Mouse (Mus musculus): Measurements from ENCODE around the gene Awat2. TPM values are rescaled to one million over a fixed set of nuclear protein-coding genes. Genes with fewer than 3 reads are reported as not detected.
"Not testable (repeated sequence)": the region's sequence is repeated elsewhere in the genome, so short reads cannot be mapped to it uniquely, and the experiment has no call there.

Gene Awat2
- not detected in 2 replicates for polyA plus RNA-seq (2012; ENCODE audit: insufficient read depth, insufficient read length, low replicate concordance, missing spikeins)

- not testable (repeated sequence) for H3K27ac ChIP-seq (ENCODE audit: insufficient read depth, low read depth, low read length); H3K4me3 ChIP-seq (ENCODE audit: insufficient read depth, low read depth, low read length); H3K4me1 ChIP-seq (ENCODE audit: control insufficient read depth, insufficient read depth, low read length)
- WGBS, result 91% methylated on average over 2 of the region's 2 CpGs
Measured at GRCm38 (mm10) chrX:100442617-100443016, at the start of gene Awat2. TSS of gene Awat2 (minus strand) at chrX:100442717.

DNA sequence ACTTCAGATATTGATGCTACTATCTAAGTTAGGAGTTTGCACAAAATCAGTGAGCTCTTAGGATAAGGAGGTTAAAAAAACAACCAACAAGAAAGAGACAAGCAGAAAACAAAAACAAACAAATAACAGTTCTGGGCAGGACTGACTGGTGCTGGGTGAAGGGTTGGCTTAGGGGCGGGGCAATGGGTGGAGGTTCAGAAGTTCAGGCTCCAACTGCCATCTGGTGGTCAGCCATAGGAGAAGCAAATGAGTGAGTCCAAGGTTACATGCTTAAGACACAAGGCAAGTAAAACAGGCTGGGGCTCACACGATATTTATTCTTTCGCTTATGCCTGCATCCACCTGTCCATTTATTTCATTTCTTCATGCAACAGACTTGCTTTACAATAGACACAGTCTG is 37.8 kb upstream of the Awat2 start:
- no peak overlapping the region for H3K27ac ChIP-seq (ENCODE audit: insufficient read depth, low read depth, low read length)
- H3K4me3 ChIP-seq (ENCODE audit: insufficient read depth, low read depth, low read length), result no peak overlapping the region
- TF ChIP-seq POLR2A (IDR thresholded peaks at IDR 0.05; ENCODE audit: insufficient read depth, low read depth, low read length) (no peak), CTCF (IDR thresholded peaks at IDR 0.05; ENCODE audit: insufficient read depth, low read depth, low read length) (peak; percentile 43; the same call in 1 of the 2 replicates)
- 0 out of 2 replicates have a peak, but pooled peaks cover 2% of the 10 kb centered on the region for H3K4me1 ChIP-seq (ENCODE audit: control insufficient read depth, insufficient read depth, low read length)
- WGBS, result 20% methylated on average over 3 of the region's 3 CpGs

DNA sequence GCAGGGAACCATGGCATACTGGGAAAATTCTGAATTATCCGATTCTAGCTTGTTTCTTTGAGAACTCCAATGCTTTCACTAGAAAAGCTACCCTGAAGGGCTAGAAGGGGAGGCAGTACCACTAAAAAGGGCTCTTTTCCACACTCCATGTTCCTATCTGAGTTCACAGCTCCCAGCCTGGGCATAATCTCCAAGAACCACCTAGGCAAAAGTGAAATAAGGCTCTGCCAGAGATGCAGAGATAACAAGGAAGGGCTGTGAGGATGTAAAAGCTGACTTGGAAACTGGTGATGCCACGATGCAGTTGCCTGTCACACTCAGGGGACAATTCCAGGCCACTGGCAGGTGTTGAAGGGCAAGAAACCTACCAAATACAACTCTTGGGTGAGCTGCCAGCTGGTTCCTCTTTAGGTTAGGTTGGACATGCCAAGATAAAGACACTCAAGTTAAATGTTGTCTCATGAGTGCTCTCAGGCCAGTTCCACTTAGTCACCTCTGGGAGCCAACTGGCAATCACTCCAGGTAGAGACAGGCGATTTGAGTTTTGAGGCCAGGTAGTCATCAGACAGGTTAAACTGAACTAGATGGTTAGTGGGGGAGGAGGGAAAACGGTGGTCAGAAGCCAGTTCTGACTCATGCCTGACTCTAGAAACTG is 33.2 kb upstream of the Awat2 start:
- 0 out of 2 replicates have a peak, but pooled peaks cover 2% of the 10 kb centered on the region for H3K4me1 ChIP-seq (ENCODE audit: control insufficient read depth, insufficient read depth, low read length)
- H3K4me3 ChIP-seq (ENCODE audit: insufficient read depth, low read depth, low read length), result no peak overlapping the region
- TF ChIP-seq POLR2A (IDR thresholded peaks at IDR 0.05; ENCODE audit: insufficient read depth, low read depth, low read length) (no peak), CTCF (IDR thresholded peaks at IDR 0.05; ENCODE audit: insufficient read depth, low read depth, low read length) (no peak)
- no peak overlapping the region for H3K27ac ChIP-seq (ENCODE audit: insufficient read depth, low read depth, low read length)
- 63% methylated on average over 4 of the region's 4 CpGs for WGBS

DNA sequence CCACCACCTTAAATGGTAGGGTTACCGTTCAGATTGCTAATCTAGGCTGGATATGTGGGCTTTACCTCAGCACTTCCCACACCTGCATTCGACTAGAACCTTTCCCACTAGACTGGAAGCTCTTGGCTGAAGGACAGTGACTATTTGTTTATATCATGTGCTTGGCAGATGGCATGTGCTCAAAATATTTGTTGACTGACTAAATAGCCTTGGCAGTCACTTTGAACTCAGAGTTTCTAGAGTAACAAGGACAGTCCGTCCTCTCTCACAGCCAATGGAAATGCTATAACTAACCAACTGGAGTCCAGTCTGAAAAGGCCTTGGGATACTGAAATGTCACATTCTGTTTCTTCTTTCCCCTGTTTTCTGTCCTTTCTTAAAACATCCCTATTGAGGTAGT is 29.0 kb upstream of the Awat2 start:
- 81% methylated on average over 3 of the region's 3 CpGs for WGBS
- no peak overlapping the region for H3K4me3 ChIP-seq (ENCODE audit: insufficient read depth, low read depth, low read length)
- TF ChIP-seq POLR2A (IDR thresholded peaks at IDR 0.05; ENCODE audit: insufficient read depth, low read depth, low read length) (no peak), CTCF (IDR thresholded peaks at IDR 0.05; ENCODE audit: insufficient read depth, low read depth, low read length) (no peak)
- no peak overlapping the region for H3K27ac ChIP-seq (ENCODE audit: insufficient read depth, low read depth, low read length)
- H3K4me1 ChIP-seq (ENCODE audit: control insufficient read depth, insufficient read depth, low read length), result 0 out of 2 replicates have a peak, but pooled peaks cover 1% of the 10 kb centered on the region

DNA sequence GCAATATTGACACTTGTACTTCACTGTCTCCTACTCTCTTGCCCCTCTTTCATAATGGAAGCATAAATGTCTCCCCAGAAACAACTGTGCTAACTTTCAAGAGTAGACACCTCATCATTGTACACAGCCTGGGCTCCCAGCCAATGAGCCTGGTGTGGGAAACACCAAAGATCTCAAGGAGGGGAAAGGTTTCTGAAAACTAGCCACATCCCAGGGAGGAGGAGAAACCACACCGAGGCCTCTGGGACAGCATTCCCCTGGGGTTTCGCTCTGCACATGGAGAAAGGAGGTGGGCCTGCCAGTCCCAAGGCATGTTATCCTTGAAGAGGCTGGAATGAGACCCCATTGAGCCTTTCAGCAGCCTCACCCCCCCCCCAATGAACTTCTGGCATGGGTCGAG is 27.6 kb upstream of the Awat2 start:
- TF ChIP-seq CTCF (IDR thresholded peaks at IDR 0.05; ENCODE audit: insufficient read depth, low read depth, low read length) (no peak), POLR2A (IDR thresholded peaks at IDR 0.05; ENCODE audit: insufficient read depth, low read depth, low read length) (no peak)
- H3K4me1 ChIP-seq (ENCODE audit: control insufficient read depth, insufficient read depth, low read length), result no peaks in the 10 kb centered on the region
- H3K4me3 ChIP-seq (ENCODE audit: insufficient read depth, low read depth, low read length), result no peak overlapping the region
- H3K27ac ChIP-seq (ENCODE audit: insufficient read depth, low read depth, low read length), result no peak overlapping the region
- 61% methylated on average over 3 of the region's 3 CpGs for WGBS

GRCm38 (mm10) chrX:100468047-100468446 is 25.5 kb upstream of the Awat2 start:
- Histone ChIP-seq H3K4me1 (ENCODE audit: control insufficient read depth, insufficient read depth, low read length) (no peaks in the 10 kb centered on the region), H3K27ac (ENCODE audit: insufficient read depth, low read depth, low read length) (no peak overlapping the region), H3K4me3 (ENCODE audit: insufficient read depth, low read depth, low read length) (no peak overlapping the region)
- WGBS, result 42% methylated on average over 4 of the region's 4 CpGs
- no peak for TF ChIP-seq POLR2A (IDR thresholded peaks at IDR 0.05; ENCODE audit: insufficient read depth, low read depth, low read length)
- no peak for TF ChIP-seq CTCF (IDR thresholded peaks at IDR 0.05; ENCODE audit: insufficient read depth, low read depth, low read length)

- TF ChIP-seq POLR2A (IDR thresholded peaks at IDR 0.05; ENCODE audit: insufficient read depth, low read depth, low read length), result no peak
- no peak for TF ChIP-seq CTCF (IDR thresholded peaks at IDR 0.05; ENCODE audit: insufficient read depth, low read depth, low read length)
- no peak overlapping the region for H3K4me3 ChIP-seq (ENCODE audit: insufficient read depth, low read depth, low read length)
- H3K4me1 ChIP-seq (ENCODE audit: control insufficient read depth, insufficient read depth, low read length), result no peaks in the 10 kb centered on the region
- no peak overlapping the region for H3K27ac ChIP-seq (ENCODE audit: insufficient read depth, low read depth, low read length)
- WGBS, result 95% methylated on average over 7 of the region's 7 CpGs
Measured at GRCm38 (mm10) chrX:100443532-100443931, 1.0 kb upstream of the Awat2 start.

GRCm38 (mm10) chrX:100432311-100432710 is 10.2 kb downstream of the Awat2 start:
- TF ChIP-seq CTCF (IDR thresholded peaks at IDR 0.05; ENCODE audit: insufficient read depth, low read depth, low read length) (no peak), POLR2A (IDR thresholded peaks at IDR 0.05; ENCODE audit: insufficient read depth, low read depth, low read length) (no peak)
- 74% methylated on average over 3 of the region's 3 CpGs for WGBS
- Histone ChIP-seq H3K4me1 (ENCODE audit: control insufficient read depth, insufficient read depth, low read length) (no peaks in the 10 kb centered on the region), H3K4me3 (ENCODE audit: insufficient read depth, low read depth, low read length) (no peak overlapping the region), H3K27ac (ENCODE audit: insufficient read depth, low read depth, low read length) (no peak overlapping the region)

- no peak for TF ChIP-seq POLR2A (IDR thresholded peaks at IDR 0.05; ENCODE audit: insufficient read depth, low read depth, low read length)
- no peak for TF ChIP-seq CTCF (IDR thresholded peaks at IDR 0.05; ENCODE audit: insufficient read depth, low read depth, low read length)
- Histone ChIP-seq H3K4me3 (ENCODE audit: insufficient read depth, low read depth, low read length) (no peak within 1 kb of the TSS), H3K4me1 (ENCODE audit: control insufficient read depth, insufficient read depth, low read length) (no peaks in the 10 kb centered on the region), H3K27ac (ENCODE audit: insufficient read depth, low read depth, low read length) (no peak within 1 kb of the TSS)
- WGBS, result 89% methylated on average over 21 of the region's 21 CpGs
Measured at GRCm38 (mm10) chrX:100428693-100429092, 13.8 kb downstream of the Awat2 start, which contains the start of gene Otud6a. TSS of gene Otud6a (plus strand) at chrX:100429013.
